17 mouse cellular contexts compared by ENCODE assay signal in genomic region chr1:82637414-82637813, GRCm38 (mm10). TPM values are rescaled to one million over a fixed set of nuclear protein-coding genes. Genes with fewer than 3 reads are reported as not detected.
DNase-seq lines count a peak whose midpoint lies in the region; ATAC-seq and TF ChIP-seq lines count a peak whose summit lies in the region.
"Had no signal": no experiment of that assay in that cellular context is flagged by ENCODE, and none has a peak within 500 bp of the region (broad histone marks: within the 10 kb centered on the region; RNA-seq: fewer than 3 reads in every experiment).

No protein-coding gene starts in this region.

- TF ChIP-seq CTCF in lung, adult 2 months (IDR thresholded peaks at IDR 0.05; ENCODE audit: insufficient read depth, low read length) = no peak

- peak overlapping the region; percentile 14 for H3K4me3 ChIP-seq in megakaryocyte, embryonic 14.5 days (replicated peaks)
- no peak overlapping the region for H3K4me3 ChIP-seq in liver, embryonic 12.5 days
- H3K4me3 ChIP-seq in lung, adult 2 months (replicated peaks; ENCODE audit: extremely low read depth, low read depth, low read length) = no peak overlapping the region
- H3K4me3 ChIP-seq: forebrain, embryonic 12.5 days; heart, embryonic 10.5 days; neural tube, embryonic 12.5 days had no signal

- peaks cover 3% of the 10 kb centered on the region for H3K27me3 ChIP-seq in megakaryocyte, embryonic 14.5 days (replicated peaks)
- H3K27me3 ChIP-seq in liver, embryonic 12.5 days (replicated peaks) = no peaks in the 10 kb centered on the region
- H3K27me3 ChIP-seq: neural tube, embryonic 12.5 days had no signal

- H3K4me2 ChIP-seq in liver, embryonic 12.5 days = peak overlapping the region; percentile 40
- H3K4me2 ChIP-seq: forebrain, embryonic 12.5 days; hindbrain, embryonic 14.5 days; neural tube, embryonic 12.5 days had no signal

- no peak for ATAC-seq in megakaryocyte, adult 5-6 weeks (ENCODE audit: poor library complexity, severe bottlenecking)
- peak; percentile 100 for ATAC-seq in liver, embryonic 12.5 days
- peak; percentile 96 for ATAC-seq in megakaryocyte-erythroid progenitor cell, adult 5-6 weeks (replicated peaks; ENCODE audit: low FRiP score, low TSS enrichment, poor library complexity, severe bottlenecking)
- ATAC-seq: lung, postnatal 0 days had no signal

- 0 out of 2 replicates have a peak overlapping the region, but pooled peaks have one; percentile 12 for H3K9ac ChIP-seq in liver, embryonic 12.5 days
- H3K9ac ChIP-seq: forebrain, embryonic 12.5 days; hindbrain, embryonic 14.5 days; neural tube, embryonic 12.5 days had no signal

- intact Hi-C loops in heart, postnatal 14 days (cut with DNase I) = no loop called here

- peak overlapping the region; percentile 66; the same call in 1 of the 2 replicates for H3K27ac ChIP-seq in liver, embryonic 12.5 days
- H3K27ac ChIP-seq: forebrain, embryonic 12.5 days; heart, embryonic 10.5 days; hindbrain, embryonic 14.5 days; kidney, postnatal 0 days; neural tube, embryonic 12.5 days had no signal

- peaks cover 19% of the 10 kb centered on the region for H3K4me1 ChIP-seq in megakaryocyte, embryonic 14.5 days
- peaks cover 22% of the 10 kb centered on the region for H3K4me1 ChIP-seq in liver, embryonic 12.5 days
- 0 out of 2 replicates have a peak, but pooled peaks cover 3% of the 10 kb centered on the region for H3K4me1 ChIP-seq in lung, adult 2 months (ENCODE audit: control insufficient read depth, insufficient read depth, low read length)
- H3K4me1 ChIP-seq: forebrain, embryonic 12.5 days had no signal

- TF ChIP-seq POLR2A in lung, adult 2 months (IDR thresholded peaks at IDR 0.05; ENCODE audit: borderline replicate concordance, extremely low read depth, low read depth, low read length) = no peak

- no peaks in the 10 kb centered on the region for H3K9me3 ChIP-seq in megakaryocyte, embryonic 14.5 days
- H3K9me3 ChIP-seq in liver, embryonic 12.5 days (replicated peaks) = no peaks in the 10 kb centered on the region
- H3K9me3 ChIP-seq: forebrain, embryonic 12.5 days; heart, embryonic 10.5 days; neural tube, embryonic 12.5 days had no signal

- no peaks in the 10 kb centered on the region for H3K36me3 ChIP-seq in megakaryocyte, embryonic 14.5 days (replicated peaks; ENCODE audit: low read length)
- no peaks in the 10 kb centered on the region for H3K36me3 ChIP-seq in liver, embryonic 12.5 days
- H3K36me3 ChIP-seq: forebrain, embryonic 12.5 days; heart, embryonic 10.5 days; neural tube, embryonic 12.5 days had no signal

- 30% methylated on average over 7 of the region's 7 CpGs for WGBS in liver, embryonic 12.5 days (ENCODE audit: insufficient replicate concordance)
- WGBS in lung, adult 2 months = 87% methylated on average over 7 of the region's 7 CpGs

- peak; percentile 92 for DNase-seq in heart, adult 11 months
- no peak for DNase-seq in heart, postnatal 14 days
- no peak for DNase-seq in ovary, postnatal 14 days (ENCODE audit: low spot score)
- no peak for DNase-seq in lung, adult 2 months
- DNase-seq: adrenal gland, postnatal 25 days; cerebellum, adult 8-10 months; right cerebral cortex, adult 18-20 months had no signal

RNA-seq across cellular contexts. Expression of gene Col4a3, which starts 50.7 kb away (rescaled TPM):
- total RNA-seq in heart, postnatal 14 days (2021) = 1 to 10 TPM; 5.1 to 5.5 TPM
- 0.04 TPM in 1 of 2 replicates, not detected in the other for polyA plus RNA-seq in megakaryocyte, embryonic 14.5 days (2012; ENCODE audit: insufficient read depth, low replicate concordance)
- not detected in 2 replicates for total RNA-seq in megakaryocyte, adult 5-6 weeks (2015)
- not detected in 2 replicates for total RNA-seq in megakaryocyte, adult 5-6 weeks (2017)
- 0.15 and 0.18 TPM in 2 replicates for polyA plus RNA-seq in liver, embryonic 12.5 days (2016; fragmentation: Nextera tagmentation; extraction: Ambion mirVana)
- not detected in 2 replicates for total RNA-seq in megakaryocyte-erythroid progenitor cell, adult 5-6 weeks (2014; fragmentation: Nextera tagmentation)
- not detected in 2 replicates for total RNA-seq in megakaryocyte-erythroid progenitor cell, adult 5-6 weeks (2017)
- polyA plus RNA-seq in lung, adult 2 months (2012; rRNA removed) = 43.6 and 64.6 TPM in 2 replicates

RNA-seq across cellular contexts. Expression of gene Col4a4, which starts 50.8 kb away (rescaled TPM):
- total RNA-seq in heart, postnatal 14 days (2021) = 10 to 100 TPM; 13.3 to 15.1 TPM
- 0.01 TPM in 1 of 2 replicates, not detected in the other for polyA plus RNA-seq in megakaryocyte, embryonic 14.5 days (2012; ENCODE audit: insufficient read depth, low replicate concordance)
- not detected in 2 replicates for total RNA-seq in megakaryocyte, adult 5-6 weeks (2015)
- total RNA-seq in megakaryocyte, adult 5-6 weeks (2017) = not detected in 2 replicates
- polyA plus RNA-seq in liver, embryonic 12.5 days (2016; fragmentation: Nextera tagmentation; extraction: Ambion mirVana) = 0.02 and 0.05 TPM in 2 replicates
- total RNA-seq in megakaryocyte-erythroid progenitor cell, adult 5-6 weeks (2014; fragmentation: Nextera tagmentation) = not detected in 2 replicates
- not detected in 2 replicates for total RNA-seq in megakaryocyte-erythroid progenitor cell, adult 5-6 weeks (2017)
- 19.2 and 26.5 TPM in 2 replicates for polyA plus RNA-seq in lung, adult 2 months (2012; rRNA removed)

Comparison
In these comparisons a context has a peak if more than half of its experiments do, and no peak if none do; other contexts are left out.
1. RNA of gene Col4a3, which starts 50.7 kb away (total RNA-seq): 5.1 to 5.5 TPM in heart, postnatal 14 days; not detected in megakaryocyte, adult 5-6 weeks and not detected in megakaryocyte-erythroid progenitor cell, adult 5-6 weeks; every median in the first group is over 4 times any median in the second.
2. RNA of gene Col4a4, which starts 50.8 kb away (total RNA-seq): 13.3 to 15.1 TPM in heart, postnatal 14 days; not detected in megakaryocyte, adult 5-6 weeks and not detected in megakaryocyte-erythroid progenitor cell, adult 5-6 weeks; every median in the first group is over 10 times any median in the second.